Mouse (Mus musculus) stomach, postnatal 0 days (tissue): Measurements from ENCODE around the gene Ifitm6. TPM values are rescaled to one million over a fixed set of nuclear protein-coding genes. Genes with fewer than 3 reads are reported as not detected.

Experiments used
- ATAC-seq: fragments of 200-750 bp; cut with Nextera tagmentation; 2 replicates; pipeline ENCODE4 v1.8.0; 2017; ENCODE audit not compliant: low FRiP score, low TSS enrichment
- DNase-seq: peaks from one replicate; pipeline ENCODE4 v3.0.0-alpha.2; 2016; ENCODE audit warnings: low spot score
- H3K27ac ChIP-seq: fragments of 300-500 bp; sonication (generic); replicated peaks from 2 replicates; pipeline ENCODE4 v1.5.1; 2014; ENCODE audit warnings: mild to moderate bottlenecking, control low read depth
- H3K27me3 ChIP-seq: fragments of 300-500 bp; sonication (generic); 2 replicates; pipeline ENCODE4 v1.6.1; 2014; ENCODE audit warnings: low read length; ENCODE audit not compliant: control insufficient read depth, insufficient read depth
- H3K36me3 ChIP-seq: fragments of 300-500 bp; sonication (generic); 2 replicates; pipeline ENCODE4 v1.6.1; 2014; ENCODE audit warnings: low read length, mixed read lengths; ENCODE audit not compliant: control insufficient read depth, insufficient read depth
- H3K4me1 ChIP-seq: fragments of 300-500 bp; sonication (generic); replicated peaks from 2 replicates; pipeline ENCODE4 v1.6.1; 2014; ENCODE audit warnings: antibody characterized with exemption; ENCODE audit not compliant: control insufficient read depth, insufficient read depth
- H3K4me2 ChIP-seq: fragments of 300-500 bp; sonication (generic); replicated peaks from 2 replicates; pipeline ENCODE4 v1.6.1; 2014; ENCODE audit warnings: low read depth, mild to moderate bottlenecking, control low read depth, moderate library complexity
- H3K4me3 ChIP-seq: fragments of 300-500 bp; sonication (generic); 2 replicates; pipeline ENCODE4 v1.5.1; 2014; ENCODE audit warnings: low read depth, low read length, control low read depth
- H3K9ac ChIP-seq: fragments of 300-500 bp; sonication (generic); 2 replicates; pipeline ENCODE4 v1.6.1; 2014; ENCODE audit warnings: mild to moderate bottlenecking, low read length, control low read depth, mixed read lengths
- H3K9me3 ChIP-seq: fragments of 300-500 bp; sonication (generic); 2 replicates; pipeline ENCODE4 v1.6.1; 2016; ENCODE audit warnings: low read length; ENCODE audit not compliant: control insufficient read depth
- CTCF ChIP-seq: IDR thresholded peaks from 2 replicates; pipeline ENCODE4 v1.5.1; 2016; ENCODE audit warnings: antibody characterized with exemption, low read depth, mild to moderate bottlenecking, moderate library complexity
- EP300 ChIP-seq: optimal IDR thresholded peaks from 2 replicates; pipeline ENCODE3; 2016; ENCODE audit warnings: antibody characterized with exemption
- WGBS: fragments of 180-500 bp; shearing (Covaris S2); extraction: QIAGEN DNeasy Blood & Tissue Kit; methylation state at CpG from one replicate; pipeline ENCODE4 v1.1.7; 2014; 5-methylcytosine and 5-hydroxymethylcytosine counted together
- polyA plus RNA-seq: library from polyadenylated mRNA; unstranded; fragments of >200 nt; fragmentation: Nextera tagmentation; extraction: Ambion mirVana; gene quantifications from 2 replicates; pipeline ENCODE4 v1.2.1, GENCODE M21; 2015

The Ifitm6 gene
- polyA plus RNA-seq, 1 experiment from 2014 or later, result 0.40 TPM

GRCm38 (mm10) chr7:141030390-141030789 is 12.7 kb upstream of the Ifitm6 start:
- no peaks in the 10 kb centered on the region for H3K4me1 ChIP-seq
- 70% methylated on average over 3 of the region's 3 CpGs for WGBS
- H3K4me2 ChIP-seq, result no peak overlapping the region
- H3K9ac ChIP-seq, result no peak overlapping the region
- no peaks in the 10 kb centered on the region for H3K36me3 ChIP-seq
- TF ChIP-seq CTCF, result no peak
- no peak for TF ChIP-seq EP300
- ATAC-seq (no peak), DNase-seq (no peak)
- no peak overlapping the region for H3K27ac ChIP-seq
- H3K9me3 ChIP-seq, result no peaks in the 10 kb centered on the region
- H3K27me3 ChIP-seq, result no peaks in the 10 kb centered on the region
- H3K4me3 ChIP-seq, result no peak overlapping the region

- Histone ChIP-seq H3K4me3 (no peak within 1 kb of the TSS), H3K4me2 (no peak within 1 kb of the TSS), H3K27ac (no peak within 1 kb of the TSS), H3K4me1 (no peaks in the 10 kb centered on the region), H3K9ac (no peak within 1 kb of the TSS), H3K36me3 (no peaks in the 10 kb centered on the region), H3K27me3 (no peaks in the 10 kb centered on the region), H3K9me3 (no peaks in the 10 kb centered on the region)
- ATAC-seq, result no peak
- 93% methylated on average over 2 of the region's 2 CpGs for WGBS
- DNase-seq, result no peak
- no peak for TF ChIP-seq CTCF
- no peak for TF ChIP-seq EP300
Measured at GRCm38 (mm10) chr7:141028831-141029230, 11.1 kb upstream of the Ifitm6 start, which contains the start of gene Gm17387. Gene Gm17387, plus strand, starts transcription at chr7:141029131.

GRCm38 (mm10) chr7:141026740-141027098 is 9.0 kb upstream of the Ifitm6 start:
- Histone ChIP-seq H3K36me3 (no peaks in the 10 kb centered on the region), H3K4me3 (no peak overlapping the region), H3K27ac (peak overlapping the region; percentile 82), H3K27me3 (no peaks in the 10 kb centered on the region), H3K9me3 (no peaks in the 10 kb centered on the region), H3K4me1 (no peaks in the 10 kb centered on the region), H3K9ac (no peak overlapping the region), H3K4me2 (no peak overlapping the region)
- ATAC-seq, result no peak
- no peak for DNase-seq
- no peak for TF ChIP-seq EP300
- TF ChIP-seq CTCF, result no peak
- 65% methylated on average over 5 of the region's 5 CpGs for WGBS

GRCm38 (mm10) chr7:141026097-141026739 is 8.5 kb upstream of the Ifitm6 start:
- H3K27me3 ChIP-seq, result no peaks in the 10 kb centered on the region
- TF ChIP-seq EP300 (no peak), CTCF (no peak)
- no peaks in the 10 kb centered on the region for H3K9me3 ChIP-seq
- no peak overlapping the region for H3K4me3 ChIP-seq
- 35% methylated on average over 6 of the region's 6 CpGs for WGBS
- H3K27ac ChIP-seq, result peak overlapping the region; percentile 82
- H3K36me3 ChIP-seq, result no peaks in the 10 kb centered on the region
- no peak for DNase-seq
- H3K4me2 ChIP-seq, result no peak overlapping the region
- no peaks in the 10 kb centered on the region for H3K4me1 ChIP-seq
- ATAC-seq, result no peak
- no peak overlapping the region for H3K9ac ChIP-seq

GRCm38 (mm10) chr7:141024865-141025838 is 7.4 kb upstream of the Ifitm6 start:
- no peaks in the 10 kb centered on the region for H3K27me3 ChIP-seq
- WGBS, result 58% methylated on average over 6 of the region's 6 CpGs
- H3K27ac ChIP-seq, result peak overlapping the region; percentile 31; the same call in 1 of the 2 replicates
- no peak for DNase-seq
- H3K9me3 ChIP-seq, result no peaks in the 10 kb centered on the region
- no peaks in the 10 kb centered on the region for H3K4me1 ChIP-seq
- no peaks in the 10 kb centered on the region for H3K36me3 ChIP-seq
- no peak overlapping the region for H3K4me3 ChIP-seq
- no peak overlapping the region for H3K9ac ChIP-seq
- peak; percentile 40; the same call in 1 of the 2 replicates for ATAC-seq
- H3K4me2 ChIP-seq, result no peak overlapping the region
- no peak for TF ChIP-seq CTCF
- TF ChIP-seq EP300, result no peak
